Mouse (Mus musculus) lung, embryonic 16.5 days (tissue): ENCODE data around the gene Ints5. TPM values are rescaled to one million over a fixed set of nuclear protein-coding genes. Genes with fewer than 3 reads are reported as not detected.
"Not testable (repeated sequence)": the region's sequence is repeated elsewhere in the genome, so short reads cannot be mapped to it uniquely, and the experiment has no call there.

Source experiments
- ATAC-seq: fragments of 200-750 bp; cut with Nextera tagmentation; 2 replicates; pipeline ENCODE4 v1.8.0; 2017; ENCODE audit warnings: low read depth, mild to moderate bottlenecking, moderate library complexity
- H3K27ac ChIP-seq: fragments of 300-500 bp; sonication (generic); 2 replicates; pipeline ENCODE4 v1.5.1; 2014; ENCODE audit warnings: mild to moderate bottlenecking, control low read depth, low read length
- H3K27me3 ChIP-seq: fragments of 300-500 bp; sonication (generic); 2 replicates; pipeline ENCODE4 v1.6.1; 2014; ENCODE audit warnings: low read depth, low read length, mixed read lengths; ENCODE audit not compliant: control insufficient read depth, insufficient read depth
- H3K36me3 ChIP-seq: fragments of 300-500 bp; sonication (generic); 2 replicates; pipeline ENCODE4 v1.6.1; 2014; ENCODE audit warnings: low read length; ENCODE audit not compliant: control insufficient read depth, insufficient read depth
- H3K4me1 ChIP-seq: fragments of 300-500 bp; sonication (generic); replicated peaks from 2 replicates; pipeline ENCODE4 v1.6.1; 2014; ENCODE audit warnings: low read length, mixed read lengths; ENCODE audit not compliant: control insufficient read depth, insufficient read depth
- H3K4me2 ChIP-seq: fragments of 300-500 bp; sonication (generic); 2 replicates; pipeline ENCODE4 v1.6.1; 2014; ENCODE audit warnings: low read depth, low read length, control low read depth
- H3K4me3 ChIP-seq: fragments of 300-500 bp; sonication (generic); 2 replicates; pipeline ENCODE4 v1.5.1; 2014; ENCODE audit warnings: mild to moderate bottlenecking, low read length, control low read depth
- H3K9ac ChIP-seq: fragments of 300-500 bp; sonication (generic); 2 replicates; pipeline ENCODE4 v1.6.1; 2014; ENCODE audit warnings: low read length, control low read depth
- H3K9me3 ChIP-seq: fragments of 300-500 bp; sonication (generic); 2 replicates; pipeline ENCODE4 v1.6.1; 2016; ENCODE audit warnings: low read length; ENCODE audit not compliant: control insufficient read depth
- WGBS: fragments of 180-500 bp; shearing (Covaris S2); extraction: QIAGEN DNeasy Blood & Tissue Kit; methylation state at CpG from one replicate; pipeline ENCODE4 v1.1.7; 2014; 5-methylcytosine and 5-hydroxymethylcytosine counted together
- polyA plus RNA-seq: library from polyadenylated mRNA; unstranded; fragments of >200 nt; fragmentation: Nextera tagmentation; extraction: Ambion mirVana; gene quantifications from 2 replicates; pipeline ENCODE4 v1.2.1, GENCODE M21; 2015

The Ints5 gene
- polyA plus RNA-seq, 1 experiment from 2014 or later = 40.8 TPM

DNA sequence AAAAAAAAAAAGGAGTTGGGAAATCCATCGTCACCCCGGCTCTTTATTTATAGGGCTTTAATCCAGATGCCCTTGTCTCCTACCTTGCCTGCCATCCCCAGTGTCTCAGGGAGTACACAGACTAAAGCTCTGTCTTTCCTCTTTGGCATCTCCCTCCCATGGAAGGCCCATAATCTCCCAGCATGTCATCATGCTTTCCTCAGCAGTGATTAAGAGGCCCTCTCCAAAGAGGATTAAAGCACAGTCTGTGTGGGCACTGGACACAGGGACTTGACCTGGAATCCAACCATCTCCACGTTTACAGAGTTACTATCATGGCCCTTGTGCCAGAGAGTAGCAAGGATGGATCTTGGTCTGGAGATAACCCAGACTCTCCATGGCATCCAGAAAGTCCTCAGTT lies 9.2 kb upstream of the Ints5 start, which contains the start of the genes Lbhd1 and Gm49403:
Gene Lbhd1 (plus strand): TSS at position 117 of the 400 bp plus-strand sequence.
Gene Gm49403 (plus strand): TSS at position 315 of the 400 bp plus-strand sequence.
- no peaks in the 10 kb centered on the region for H3K27me3 ChIP-seq
- peaks cover 6% of the 10 kb centered on the region for H3K4me1 ChIP-seq
- no peak within 1 kb of the TSS for H3K27ac ChIP-seq
- H3K4me3 ChIP-seq = no peak within 1 kb of the TSS
- H3K4me2 ChIP-seq = no peak within 1 kb of the TSS
- no peak for ATAC-seq
- WGBS = 69% methylated on average over 3 of the region's 3 CpGs
- no peak within 1 kb of the TSS for H3K9ac ChIP-seq
- no peaks in the 10 kb centered on the region for H3K36me3 ChIP-seq
- no peaks in the 10 kb centered on the region for H3K9me3 ChIP-seq

DNA sequence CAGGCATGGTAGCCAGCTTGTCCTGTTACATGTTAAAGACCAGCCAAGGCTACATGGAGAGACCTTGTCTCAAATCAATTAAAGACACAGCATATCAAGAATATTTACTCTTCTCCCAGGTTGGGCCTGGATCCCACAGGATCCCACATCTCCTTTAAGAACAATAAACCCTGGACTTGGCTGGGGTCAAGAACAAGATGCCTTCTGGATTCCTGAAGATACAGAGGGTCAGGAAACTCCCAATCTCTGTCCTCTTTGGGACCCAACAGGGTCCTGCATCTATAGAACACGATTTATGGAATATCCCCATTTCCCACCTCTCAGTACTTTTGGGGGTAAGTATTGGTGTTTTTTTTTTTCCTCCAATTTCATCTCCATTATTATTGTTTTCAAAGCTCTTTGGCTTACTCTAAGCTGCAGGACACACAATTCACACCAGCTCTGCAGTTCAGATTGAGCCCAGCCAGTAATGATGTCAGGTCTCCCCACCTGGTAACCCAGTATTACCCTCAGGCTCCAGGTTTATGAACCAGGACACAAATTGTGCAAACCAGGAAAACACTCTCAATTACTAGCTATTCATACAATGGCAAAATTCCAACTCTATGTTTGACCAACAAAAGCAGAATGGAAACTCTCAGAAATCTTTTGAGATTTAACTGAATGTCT lies 5.8 kb upstream of the Ints5 start:
- Histone ChIP-seq H3K4me1 (peaks cover 12% of the 10 kb centered on the region), H3K4me3 (peak overlapping the region; percentile 76; the same call in 1 of the 2 replicates), H3K9me3 (no peaks in the 10 kb centered on the region), H3K36me3 (peaks cover 8% of the 10 kb centered on the region; the same call in 1 of the 2 replicates), H3K9ac (peak overlapping the region; percentile 84), H3K27me3 (no peaks in the 10 kb centered on the region), H3K4me2 (peak overlapping the region; percentile 79; the same call in 1 of the 2 replicates), H3K27ac (peak overlapping the region; percentile 77)
- no peak for ATAC-seq
- WGBS = 48% methylated on average over 1 of the region's 1 CpGs

DNA sequence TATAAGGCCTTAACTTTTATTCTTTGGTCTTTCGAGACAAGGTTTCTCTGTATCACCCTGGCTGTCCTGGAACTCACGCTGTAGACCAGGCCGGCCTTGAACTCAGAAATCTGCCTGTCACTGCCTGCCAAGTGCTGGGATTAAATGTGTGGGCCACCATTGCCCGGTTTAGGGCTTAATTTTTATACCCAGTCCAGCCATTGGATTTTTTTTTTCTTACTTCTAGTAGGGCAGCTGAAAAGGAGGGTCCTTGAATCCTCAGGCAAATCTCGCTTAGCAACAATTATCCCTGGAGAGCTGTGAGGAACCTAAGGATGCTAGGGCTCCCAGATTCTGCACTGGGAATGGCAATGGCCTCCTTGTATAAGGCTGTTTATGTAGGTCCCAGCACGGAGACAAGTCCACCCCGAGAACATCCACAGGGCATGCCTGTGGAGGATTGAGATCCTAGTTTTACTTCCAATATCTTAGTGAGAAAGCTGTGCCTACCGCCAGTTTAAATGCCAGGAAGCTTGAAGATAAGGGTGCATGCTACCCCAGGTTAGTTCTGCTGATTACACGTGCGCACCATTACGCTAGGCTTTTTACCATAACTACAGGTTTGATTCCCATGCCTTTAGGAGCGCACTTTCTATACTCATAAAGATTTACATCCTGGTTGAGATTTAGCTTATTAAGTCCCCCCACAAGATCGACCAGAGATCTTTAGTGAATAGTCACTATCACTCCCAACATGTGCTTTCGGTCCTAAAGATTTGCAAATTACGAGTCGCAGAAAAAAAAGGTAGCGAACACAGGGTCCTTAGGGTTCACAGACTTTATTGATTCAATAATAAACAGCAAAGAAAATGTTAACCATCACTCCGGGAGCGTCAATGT lies 5.0 kb upstream of the Ints5 start:
- 10% methylated on average over 19 of the region's 19 CpGs for WGBS
- Histone ChIP-seq H3K4me2 (peak overlapping the region; percentile 79), H3K4me3 (peak overlapping the region; percentile 76), H3K4me1 (peaks cover 12% of the 10 kb centered on the region), H3K36me3 (peaks cover 8% of the 10 kb centered on the region; the same call in 1 of the 2 replicates), H3K27me3 (no peaks in the 10 kb centered on the region), H3K9ac (peak overlapping the region; percentile 84), H3K9me3 (no peaks in the 10 kb centered on the region), H3K27ac (peak overlapping the region; percentile 77)
- ATAC-seq = no peak

DNA sequence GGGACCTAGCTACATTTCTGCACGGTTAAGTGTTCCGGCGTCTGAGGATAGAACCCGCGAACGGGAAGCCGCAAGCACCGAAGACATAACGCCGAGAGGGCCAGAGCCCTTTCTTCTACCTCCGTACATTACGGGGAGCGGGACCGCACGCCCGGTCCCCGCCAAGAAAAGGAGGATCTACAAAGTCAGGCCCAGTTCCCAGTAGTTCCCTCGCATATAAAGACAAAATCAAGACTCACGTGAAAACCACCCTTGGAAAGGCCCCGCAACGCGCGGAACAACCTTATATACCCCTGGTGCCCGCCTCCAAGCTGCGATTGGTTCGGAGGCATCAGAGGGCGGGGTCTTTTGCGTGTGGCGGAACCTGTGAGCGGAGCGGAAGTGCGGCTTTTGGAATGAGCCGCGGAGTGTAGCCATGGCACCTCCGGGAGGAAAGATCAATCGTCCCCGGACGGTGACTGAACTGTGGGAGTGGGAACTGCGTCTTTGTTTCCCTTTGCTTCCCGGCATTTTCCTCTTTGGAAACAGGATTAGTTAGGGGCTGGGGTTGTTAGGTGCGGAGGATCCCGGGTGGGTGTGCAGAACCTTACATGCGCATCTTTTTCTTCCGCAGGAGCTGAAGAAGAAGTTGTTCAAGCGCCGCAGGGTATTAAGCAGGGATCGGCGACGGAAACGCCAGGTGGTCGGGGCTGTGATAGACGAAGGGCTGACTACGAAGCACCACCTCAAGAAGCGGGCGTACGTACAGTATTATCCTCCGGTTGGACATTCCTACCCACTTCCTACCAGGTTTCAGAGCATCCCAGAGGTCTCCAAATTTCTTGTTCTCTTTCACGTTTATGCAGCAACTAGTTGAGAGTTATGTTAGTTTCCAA lies 4.1 kb upstream of the Ints5 start, which contains the start of the genes 1810009A15Rik and Gm49416:
Gene 1810009A15Rik (plus strand): TSS at position 343 of the 875 bp plus-strand sequence.
Gene Gm49416 (plus strand): TSS at position 416 of the 875 bp plus-strand sequence.
- 1% methylated on average over 58 of the region's 58 CpGs for WGBS
- H3K27me3 ChIP-seq = no peaks in the 10 kb centered on the region

GRCm38 (mm10) chr19:8895397-8895960 lies 2.7 kb downstream of the Ints5 start:
- ATAC-seq = no peak
- Histone ChIP-seq H3K9ac (peak overlapping the region; percentile 22; the same call in 1 of the 2 replicates), H3K4me3 (no peak overlapping the region), H3K4me2 (no peak overlapping the region), H3K4me1 (peaks cover 24% of the 10 kb centered on the region), H3K36me3 (peaks cover 11% of the 10 kb centered on the region), H3K9me3 (no peaks in the 10 kb centered on the region), H3K27ac (no peak overlapping the region), H3K27me3 (no peaks in the 10 kb centered on the region)
- WGBS = 87% methylated on average over 9 of the region's 9 CpGs

More for the DNA sequence above, 4.1 kb upstream of the Ints5 start, which contains the start of the genes 1810009A15Rik and Gm49416:
- peak within 1 kb of the TSS; percentile 84 for H3K9ac ChIP-seq
- H3K4me3 ChIP-seq = peak within 1 kb of the TSS; percentile 76
- peaks cover 16% of the 10 kb centered on the region for H3K4me1 ChIP-seq
- peak within 1 kb of the TSS; percentile 83 for H3K27ac ChIP-seq
- peaks cover 8% of the 10 kb centered on the region; the same call in 1 of the 2 replicates for H3K36me3 ChIP-seq
- peak; percentile 96 for ATAC-seq
- no peaks in the 10 kb centered on the region for H3K9me3 ChIP-seq
- H3K4me2 ChIP-seq = peak within 1 kb of the TSS; percentile 79

DNA sequence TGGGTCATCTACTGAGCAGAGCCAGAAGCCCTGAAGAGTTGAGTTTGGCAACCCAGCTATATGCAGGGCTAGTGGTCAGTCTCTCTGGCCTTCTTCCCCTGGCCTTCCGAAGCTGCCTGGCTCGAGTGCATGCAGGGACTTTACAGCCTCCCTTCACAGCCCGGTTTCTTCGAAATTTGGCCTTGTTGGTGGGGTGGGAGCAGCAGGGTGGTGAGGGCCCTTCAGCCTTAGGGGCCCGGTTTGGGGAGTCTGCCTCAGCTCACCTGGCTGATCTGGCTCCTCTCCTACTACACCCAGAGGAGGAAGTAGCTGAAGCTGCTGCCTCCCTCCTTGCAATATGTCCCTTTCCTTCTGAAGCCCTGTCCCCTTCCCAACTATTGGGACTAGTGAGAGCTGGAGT lies 3.4 kb downstream of the Ints5 start:
- not testable (repeated sequence) for H3K4me2 ChIP-seq, H3K9me3 ChIP-seq, H3K4me3 ChIP-seq, ATAC-seq, H3K36me3 ChIP-seq, H3K27me3 ChIP-seq, H3K27ac ChIP-seq, H3K9ac ChIP-seq
- H3K4me1 ChIP-seq = peaks cover 24% of the 10 kb centered on the region
- 86% methylated on average over 5 of the region's 5 CpGs for WGBS

- 13% methylated on average over 21 of the region's 21 CpGs for WGBS
- not testable (repeated sequence) for H3K36me3 ChIP-seq, H3K9me3 ChIP-seq, H3K27me3 ChIP-seq
- ATAC-seq = peak; percentile 49
- Histone ChIP-seq H3K4me1 (peaks cover 24% of the 10 kb centered on the region), H3K27ac (peak overlapping the region; percentile 87), H3K9ac (peak overlapping the region; percentile 69), H3K4me2 (peak overlapping the region; percentile 60), H3K4me3 (peak overlapping the region; percentile 90)
These were observed 4.5 kb downstream of the Ints5 start for GRCm38 (mm10) chr19:8897211-8897864.
